Mouse (Mus musculus) T-helper 2 cell (primary cell): ENCODE measurements around the gene Rapgef1.

Experiments used
- in situ Hi-C: fragments of 300-600 bp; cut with MboI, MseI; formaldehyde crosslinking; loops from one replicate; pipeline ENCODE4 v1.15.1; 2025; ENCODE audit warnings: high pct_unique_total_duplicates

The Rapgef1 gene

DNA sequence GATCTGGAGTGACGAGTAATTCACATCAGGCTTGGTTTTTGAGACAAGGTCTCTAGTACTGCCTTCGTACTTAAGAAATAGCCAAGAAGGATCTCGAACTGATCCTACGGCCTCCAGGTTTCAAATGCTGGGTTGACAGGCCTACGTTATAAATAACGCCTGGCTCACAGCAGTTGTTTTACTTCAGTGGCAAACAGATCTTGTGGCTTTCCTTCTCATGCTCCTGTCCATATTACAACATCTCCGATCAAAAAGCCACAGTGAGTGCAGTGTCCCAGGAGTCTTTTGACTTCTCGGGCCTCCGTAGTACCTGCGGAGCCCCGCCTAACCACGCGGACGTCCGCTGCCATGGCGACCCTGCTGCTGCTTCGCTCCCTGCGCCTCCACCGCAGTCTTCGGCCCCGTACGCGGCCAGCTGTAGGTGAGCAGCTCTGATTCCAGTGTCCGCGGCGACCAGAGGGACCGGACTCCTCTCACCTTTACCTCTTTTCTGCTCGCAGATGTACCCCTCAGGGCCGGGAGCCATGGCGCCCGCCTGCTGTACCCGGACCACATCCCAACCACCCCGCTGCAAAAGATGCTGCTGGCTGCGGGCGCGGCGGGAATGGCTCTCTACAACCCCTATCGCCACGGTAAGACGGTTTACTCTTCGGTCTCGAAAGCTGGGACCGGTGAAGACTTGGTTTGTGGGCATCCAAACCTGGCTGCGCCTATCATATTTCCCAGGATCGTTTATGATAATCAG, 168.6 kb downstream of the Rapgef1 start, which contains the start of gene Trub2:
Gene Trub2 (minus strand): TSS at position 566 of the 745 bp plus-strand sequence.
- in situ Hi-C loops, result no loop called here
